Mouse (Mus musculus) monocyte, adult 5-6 weeks (primary cell): ENCODE results near the gene Yipf3. TPM values are rescaled to one million over a fixed set of nuclear protein-coding genes. Genes with fewer than 3 reads are reported as not detected.
A peak's percentile ranks its signal among the peaks of the same experiment; 100 is the strongest.

Experiments
- ATAC-seq: fragments of 153-309, 156-312 bp; replicated peaks from 2 replicates; pipeline ENCODE4 v1.8.0; 2017; ENCODE audit warnings: mild to moderate bottlenecking; ENCODE audit not compliant: low TSS enrichment, insufficient number of reproducible peaks, severe bottlenecking, poor library complexity, low FRiP score
- total RNA-seq: library from RNA; stranded (forward); fragments of 200-1000, 200-491, 200-594 nt; gene quantifications from 3 replicates; pipeline ENCODE4 v1.2.3, GENCODE M21; 2017

Gene Yipf3
- total RNA-seq, 1 experiment from 2014 or later, result 85.4 TPM

DNA sequence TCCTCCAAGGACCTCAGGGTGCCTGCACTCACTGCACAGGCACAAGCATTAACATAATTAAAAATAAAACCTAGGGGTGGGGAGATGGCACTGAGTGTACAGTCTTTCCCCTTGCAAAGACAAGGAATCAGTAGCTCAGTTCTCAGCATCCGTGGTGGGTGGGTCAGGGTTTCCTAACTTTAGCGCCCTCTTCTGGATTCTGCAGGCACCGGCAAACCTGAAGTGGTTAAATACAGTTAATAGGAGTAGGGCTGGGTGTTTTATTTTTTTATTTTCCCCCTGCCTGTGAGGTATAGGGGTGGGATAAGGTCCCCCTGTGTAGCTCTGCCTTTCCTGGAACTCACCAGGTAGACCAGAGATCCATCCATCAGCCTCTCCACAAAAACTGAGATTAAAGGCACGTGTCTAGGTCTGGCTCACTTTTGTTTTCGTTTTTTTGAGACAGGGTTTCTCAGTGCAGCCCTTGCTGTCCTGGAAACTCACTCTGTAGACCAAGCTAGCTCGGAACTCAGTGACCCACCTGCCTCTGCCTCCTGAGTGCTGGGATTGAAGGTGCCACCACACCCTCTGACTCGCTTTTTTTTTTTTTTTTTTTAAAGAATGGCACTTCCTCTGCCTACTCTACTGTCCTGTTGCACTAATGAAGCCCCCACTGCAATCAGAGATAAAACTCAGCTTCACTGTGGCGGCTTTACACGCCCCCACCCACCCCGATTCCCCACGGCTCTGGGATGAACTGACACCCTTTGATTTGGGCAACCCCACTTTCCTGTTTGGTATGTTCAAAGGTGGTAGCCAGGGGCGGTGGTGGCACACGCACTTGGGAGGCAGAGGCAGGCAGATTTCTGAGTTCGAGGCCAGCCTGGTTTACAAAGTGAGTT, 4.9 kb downstream of the Yipf3 start:
- no peak for ATAC-seq

DNA sequence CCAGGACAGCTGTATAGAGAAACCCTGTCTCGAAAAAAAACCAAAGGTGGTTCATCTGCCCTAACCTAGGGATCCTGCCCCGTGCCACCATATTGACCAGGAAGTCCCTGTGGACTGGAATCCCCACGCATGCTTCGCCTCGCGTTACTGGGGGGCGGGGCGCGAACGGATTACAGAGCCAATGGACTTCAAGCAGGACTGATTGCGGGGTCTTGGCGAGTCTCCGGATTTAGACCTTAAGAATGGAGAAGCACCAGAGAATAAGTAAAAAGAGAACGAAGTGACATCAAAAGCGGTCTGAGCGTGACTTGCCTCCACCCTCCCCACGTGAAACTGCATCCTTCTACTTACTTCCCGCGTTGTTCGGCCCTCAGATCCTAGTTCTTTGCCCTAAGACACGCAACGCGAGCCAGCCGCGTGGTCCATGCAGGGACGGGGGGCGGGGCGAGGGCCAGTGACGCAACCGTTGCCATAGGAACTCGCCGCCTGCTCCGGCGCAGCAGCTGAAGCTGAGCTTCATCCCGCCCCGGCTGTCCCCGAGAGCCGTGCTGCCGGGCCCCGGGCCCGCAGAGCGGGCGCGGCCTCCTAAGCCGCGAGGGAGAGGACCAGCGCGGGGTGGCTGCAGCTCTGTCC, 5.7 kb downstream of the Yipf3 start, which contains the start of gene Lrrc73:
TSS of gene Lrrc73 (plus strand) at position 80 of the 633 bp plus-strand sequence.
- peak; percentile 56 for ATAC-seq

DNA sequence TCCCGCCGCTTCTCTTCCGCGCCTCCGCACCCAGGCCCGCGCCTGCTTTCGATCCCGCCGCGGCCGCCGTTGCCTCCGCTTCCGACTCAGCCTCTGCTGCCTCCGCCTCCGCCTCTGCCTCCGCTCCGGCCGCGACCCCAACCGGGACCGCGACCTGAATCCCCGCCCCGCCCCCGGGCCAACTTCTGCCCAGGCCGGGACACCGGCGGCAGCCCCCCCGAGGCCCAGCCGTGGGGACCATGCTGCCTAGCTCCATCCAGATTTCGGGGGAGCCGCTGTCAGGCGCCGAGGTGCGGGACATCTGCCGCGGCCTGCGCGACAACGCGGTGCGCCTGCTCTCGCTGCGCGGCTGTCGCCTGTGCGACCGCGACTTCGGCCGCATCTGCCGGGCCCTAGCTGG, 6.2 kb downstream of the Yipf3 start:
- ATAC-seq, result no peak

DNA sequence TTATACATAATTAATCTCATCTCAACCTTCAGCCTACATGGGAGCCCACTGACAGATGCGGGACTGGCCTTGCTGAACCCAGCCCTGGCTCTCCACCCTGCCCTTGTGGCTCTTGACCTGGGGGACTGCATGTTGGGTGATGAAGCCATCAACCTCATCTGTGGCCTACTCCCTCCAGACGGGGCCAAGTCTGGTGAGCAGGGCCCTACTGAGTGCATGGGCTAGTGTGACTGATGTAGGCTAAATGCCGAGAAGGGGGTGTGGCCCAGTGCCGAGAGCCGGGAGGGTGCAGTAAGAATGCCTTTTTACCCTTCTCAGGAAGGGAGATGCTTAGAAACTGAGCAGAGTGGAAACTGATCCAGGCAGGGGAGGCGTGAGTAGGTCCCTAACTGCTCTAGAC, 7.3 kb downstream of the Yipf3 start:
- no peak for ATAC-seq

DNA sequence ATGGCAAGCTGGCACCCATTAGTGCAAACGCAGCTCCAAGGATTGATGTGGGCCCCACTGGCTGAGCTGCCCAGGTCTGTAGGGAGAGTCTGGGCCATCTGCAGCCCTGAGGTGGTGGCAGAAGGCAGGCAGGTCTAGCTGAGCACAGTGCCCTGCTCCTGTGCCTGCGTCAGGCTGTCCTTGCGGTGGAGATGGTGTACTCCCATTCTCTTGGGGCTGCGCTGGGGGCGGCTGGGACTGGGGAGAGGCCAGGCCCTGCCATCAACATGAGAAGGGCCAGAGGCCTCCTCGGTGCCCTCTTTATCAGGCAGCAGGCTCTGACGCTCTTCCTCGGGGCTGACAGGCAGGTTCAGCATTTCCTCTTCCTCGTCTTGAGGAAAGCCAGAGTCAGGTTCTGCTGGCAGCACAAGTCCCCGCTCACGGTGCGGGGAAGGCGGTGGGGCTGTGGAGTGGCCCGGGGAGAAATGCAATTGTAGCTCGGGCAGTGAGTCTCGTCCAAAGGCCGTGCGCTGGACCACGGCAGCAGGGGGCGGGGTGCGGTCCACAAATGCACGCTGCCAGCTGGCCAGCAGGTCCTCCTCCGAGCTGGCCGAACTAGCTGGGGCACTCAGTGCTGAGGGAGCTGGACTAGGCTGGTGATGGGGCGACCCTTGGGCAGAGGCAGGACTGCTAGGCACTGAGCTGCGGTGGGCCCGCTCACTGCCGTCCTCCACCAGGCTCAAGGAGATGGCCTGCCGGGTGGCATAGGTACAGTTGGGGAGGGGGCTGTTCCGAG, 10.6 kb downstream of the Yipf3 start:
- ATAC-seq, result no peak

DNA sequence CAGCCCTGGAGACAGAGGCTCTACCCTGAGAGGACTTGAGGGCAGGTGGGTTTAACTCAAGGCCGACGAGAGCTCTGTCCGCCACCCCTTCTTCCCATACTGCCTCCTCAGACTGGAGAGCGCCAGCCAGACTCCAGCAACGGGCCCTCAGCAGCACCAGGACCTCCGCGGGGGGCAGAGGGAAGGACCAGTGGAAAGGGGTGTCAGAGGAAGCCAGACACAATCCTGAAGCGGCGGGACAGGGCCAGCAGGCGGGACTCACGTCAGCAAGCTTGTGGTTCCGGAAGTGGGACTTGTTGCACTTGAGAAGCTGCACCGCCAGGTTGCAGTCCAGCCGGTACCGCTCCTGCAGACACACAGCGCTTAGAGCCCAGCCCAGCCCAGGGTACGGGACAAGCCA, 11.8 kb downstream of the Yipf3 start:
- ATAC-seq, result no peak

DNA sequence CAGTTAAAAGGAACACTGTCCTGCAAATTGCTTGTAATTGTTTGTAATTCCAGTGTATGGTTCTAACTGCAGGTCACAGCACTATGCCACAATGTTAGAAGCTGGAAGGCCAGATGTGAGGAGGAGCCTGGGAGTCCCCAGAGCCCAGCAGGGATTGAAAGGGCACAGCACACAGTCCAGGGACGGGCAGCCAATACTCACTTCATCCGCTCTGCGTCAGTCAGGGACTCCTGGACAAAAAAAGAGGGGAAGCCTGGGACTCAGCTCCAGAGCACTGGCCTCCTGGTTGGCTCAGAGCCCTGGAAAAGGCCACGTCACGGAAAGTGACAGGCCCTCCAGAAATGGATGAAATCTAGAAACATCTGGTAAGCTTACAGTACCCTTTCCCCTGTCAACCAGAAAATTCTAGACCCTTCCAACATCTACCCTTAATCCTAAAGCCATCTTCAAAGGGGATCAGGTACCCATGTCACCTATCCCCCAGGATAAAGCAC, 14.4 kb downstream of the Yipf3 start:
- no peak for ATAC-seq

DNA sequence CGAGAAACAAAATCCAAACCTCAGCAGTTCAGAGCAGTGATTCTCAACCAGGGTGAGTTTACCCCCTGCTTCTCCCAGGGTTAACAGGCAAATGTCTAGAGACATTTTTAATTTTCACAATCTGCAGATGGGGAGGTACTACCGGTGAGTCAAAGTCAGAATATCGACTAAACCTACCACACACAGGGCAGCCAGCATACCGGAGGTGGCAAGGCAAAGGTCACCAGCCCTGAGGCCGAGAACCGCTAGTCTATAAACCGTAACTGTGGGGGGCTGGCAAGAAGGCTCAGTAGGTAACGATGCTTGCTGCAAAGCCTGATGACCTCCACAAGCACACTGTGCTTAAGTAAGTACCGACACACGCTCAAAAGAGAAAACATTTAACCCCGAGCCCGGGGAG, 17.6 kb downstream of the Yipf3 start:
- no peak for ATAC-seq

DNA sequence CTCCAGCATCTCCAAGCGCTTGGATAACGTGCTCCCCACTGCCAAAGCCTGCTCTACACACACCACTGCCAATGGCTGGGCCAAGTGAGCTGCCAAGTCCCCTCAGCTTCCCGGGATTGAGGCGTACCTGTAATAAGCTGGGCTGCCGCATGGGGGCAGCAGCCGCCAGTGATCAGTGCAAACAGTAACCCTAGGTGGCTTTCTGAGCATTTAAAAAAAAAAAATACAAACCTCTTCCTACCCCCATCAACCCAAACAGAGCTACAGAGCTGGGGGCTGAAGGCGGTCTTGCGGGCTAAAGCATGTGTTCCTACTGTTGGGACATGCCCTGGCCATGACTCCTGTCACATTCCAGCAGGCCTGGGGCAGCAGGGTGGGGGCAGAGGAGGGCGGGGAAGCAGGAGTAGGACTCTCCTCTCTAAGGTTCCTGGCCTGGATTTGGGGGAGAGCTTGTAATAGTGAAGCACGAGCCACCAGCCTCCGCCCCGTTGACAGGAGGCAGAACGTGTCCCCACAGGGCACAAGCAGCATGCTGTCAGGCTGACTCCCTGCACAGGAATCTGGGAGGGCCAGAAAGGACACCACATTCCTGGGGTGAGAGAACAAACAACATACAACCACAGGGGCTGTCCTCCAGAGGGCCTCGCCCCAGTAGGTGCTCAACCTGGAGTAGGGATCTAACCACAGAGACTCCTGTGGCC, 18.2 kb downstream of the Yipf3 start:
- ATAC-seq, result peak; percentile 60

DNA sequence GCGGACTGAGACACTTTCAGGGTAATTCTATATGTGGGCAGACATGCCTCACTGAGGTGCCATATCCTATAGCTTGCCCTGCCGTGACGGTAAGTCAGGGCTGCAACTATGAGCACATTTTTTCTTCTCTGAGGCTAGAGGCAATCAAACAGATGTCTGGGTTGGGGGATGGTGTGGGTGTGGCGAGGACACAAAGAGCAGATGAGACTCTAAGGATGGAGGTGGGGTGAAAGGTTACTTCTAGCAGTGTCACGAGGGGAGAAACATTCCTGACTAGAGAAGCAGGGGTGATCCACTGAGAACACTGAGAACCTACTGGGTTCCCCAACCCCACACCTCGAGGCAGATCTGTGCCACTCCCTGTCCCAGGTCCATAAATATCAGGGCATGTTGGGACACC, 19.1 kb downstream of the Yipf3 start:
- no peak for ATAC-seq

DNA sequence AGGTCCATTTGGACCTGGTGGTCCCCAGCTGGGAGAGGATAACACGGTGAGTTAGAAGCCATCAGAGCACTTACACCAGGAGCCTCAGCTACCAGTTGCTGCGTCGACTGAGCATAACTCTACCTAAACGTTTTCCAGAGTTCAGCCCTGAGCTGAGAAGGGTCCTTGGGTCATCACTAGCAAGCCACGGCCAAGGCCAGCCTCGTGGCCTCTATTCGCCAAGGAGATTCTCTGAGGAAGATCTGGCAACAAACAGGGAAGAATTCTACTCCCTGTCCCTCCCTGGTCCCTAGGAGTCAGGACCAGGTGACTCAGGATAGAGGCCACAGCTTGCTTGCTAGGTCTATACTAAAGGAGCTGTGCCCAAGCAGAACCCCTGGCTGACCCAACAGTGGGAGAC, 19.6 kb downstream of the Yipf3 start:
- no peak for ATAC-seq

DNA sequence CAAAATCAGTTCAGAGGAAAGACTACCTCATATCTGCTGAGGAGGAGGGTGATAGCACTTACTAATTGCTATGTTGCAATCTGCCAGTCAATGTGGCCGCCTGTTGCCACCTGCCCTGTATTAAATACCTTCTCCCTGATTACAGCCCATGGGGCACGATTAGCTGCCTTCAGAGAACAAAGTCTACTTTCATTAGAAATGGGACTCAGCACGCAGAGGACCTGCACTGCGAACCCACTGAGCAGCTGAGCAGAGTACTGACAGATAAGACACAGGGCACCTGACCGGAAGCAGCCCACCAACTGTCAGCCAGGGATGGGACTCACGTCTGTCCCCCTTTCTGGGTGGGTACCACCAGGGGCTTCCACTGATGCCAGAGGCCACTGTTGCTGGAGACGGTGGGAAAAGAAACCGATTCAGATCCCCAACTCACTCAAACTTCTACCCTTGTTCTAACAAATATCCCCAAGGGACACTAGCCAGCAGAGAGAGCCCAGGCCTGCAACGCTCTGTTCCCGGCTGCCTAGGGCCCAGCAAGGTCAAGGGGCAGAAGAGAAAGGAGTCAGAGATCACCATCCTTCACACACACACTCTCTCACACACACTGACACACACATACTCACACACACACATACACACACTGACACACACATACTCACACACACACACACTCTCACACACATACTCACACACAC, 20.3 kb downstream of the Yipf3 start:
- ATAC-seq, result no peak

DNA sequence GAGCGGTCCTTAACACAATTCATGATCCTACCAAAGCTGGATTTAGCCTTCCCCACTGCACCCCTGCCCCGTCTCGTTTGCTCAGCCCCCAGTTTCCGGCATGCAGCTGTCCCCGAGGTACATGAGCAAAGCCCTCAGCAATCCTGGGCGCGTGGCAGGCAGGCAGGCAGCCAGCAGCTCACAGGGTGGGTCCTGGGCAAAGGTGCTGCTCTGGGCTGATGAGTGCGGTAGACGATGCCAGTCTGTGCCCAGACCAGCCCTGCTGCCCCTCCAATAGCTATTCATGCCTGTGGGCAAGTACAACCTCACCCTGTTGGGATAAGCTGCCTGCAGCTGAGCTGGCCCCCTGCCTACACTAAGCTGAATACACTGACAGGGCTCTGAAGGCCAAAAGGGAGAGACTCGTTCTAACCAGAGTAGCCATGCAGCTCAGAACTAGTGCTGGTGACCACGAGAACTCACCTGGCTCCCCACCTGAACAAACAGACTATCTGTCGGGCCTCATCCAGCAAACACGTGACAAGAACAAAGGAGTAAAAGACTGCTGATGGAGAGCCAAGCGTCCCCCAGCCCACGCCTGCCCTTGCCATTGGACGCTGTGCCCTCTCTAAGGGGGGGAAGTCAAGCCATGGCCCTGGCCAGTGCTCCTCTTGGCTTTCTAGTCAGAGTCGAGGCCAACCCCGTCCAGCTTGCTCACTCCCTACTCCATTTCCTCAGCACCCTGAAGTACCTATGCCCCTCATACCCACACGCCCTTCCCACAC, 22.1 kb downstream of the Yipf3 start:
- ATAC-seq, result no peak

DNA sequence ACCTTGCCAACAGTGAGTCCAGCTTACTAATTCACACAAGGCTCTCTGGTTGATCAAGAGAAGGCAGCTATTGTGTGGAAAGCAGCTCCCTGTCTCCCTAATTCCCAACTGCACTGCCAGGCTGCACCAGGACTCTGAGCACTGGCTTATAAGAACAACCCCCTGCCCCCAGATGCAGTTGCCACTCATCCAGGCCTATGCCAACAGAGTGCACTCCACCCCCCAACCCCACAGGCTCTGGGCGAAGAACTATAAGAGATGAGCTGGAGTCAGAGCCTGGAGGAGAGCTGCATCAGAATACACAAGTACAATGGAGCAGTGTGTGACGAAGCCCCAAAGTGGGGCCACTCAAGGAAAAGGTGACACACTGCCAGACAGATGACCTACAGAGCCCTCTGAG, 24.2 kb downstream of the Yipf3 start:
- no peak for ATAC-seq

DNA sequence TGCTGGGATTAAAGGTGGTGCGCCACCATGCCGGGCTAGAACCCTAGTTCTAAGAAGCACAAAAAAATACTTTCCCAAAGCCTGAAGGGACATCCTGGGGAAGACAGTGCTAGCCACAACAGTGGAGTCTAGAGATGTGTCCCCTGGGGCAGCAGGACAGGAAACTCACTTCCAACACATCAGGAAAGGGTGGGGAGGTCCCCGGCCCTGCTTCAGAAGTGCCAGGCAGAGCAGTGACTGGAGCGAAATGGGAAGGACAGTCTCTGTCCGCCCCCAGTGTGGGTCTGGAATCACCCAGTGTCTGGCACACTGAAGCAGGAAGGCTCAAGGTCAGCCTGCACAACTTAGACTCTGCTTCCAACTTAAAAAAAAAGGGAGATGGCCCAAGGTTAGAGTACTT, 24.8 kb downstream of the Yipf3 start:
- ATAC-seq, result no peak

DNA sequence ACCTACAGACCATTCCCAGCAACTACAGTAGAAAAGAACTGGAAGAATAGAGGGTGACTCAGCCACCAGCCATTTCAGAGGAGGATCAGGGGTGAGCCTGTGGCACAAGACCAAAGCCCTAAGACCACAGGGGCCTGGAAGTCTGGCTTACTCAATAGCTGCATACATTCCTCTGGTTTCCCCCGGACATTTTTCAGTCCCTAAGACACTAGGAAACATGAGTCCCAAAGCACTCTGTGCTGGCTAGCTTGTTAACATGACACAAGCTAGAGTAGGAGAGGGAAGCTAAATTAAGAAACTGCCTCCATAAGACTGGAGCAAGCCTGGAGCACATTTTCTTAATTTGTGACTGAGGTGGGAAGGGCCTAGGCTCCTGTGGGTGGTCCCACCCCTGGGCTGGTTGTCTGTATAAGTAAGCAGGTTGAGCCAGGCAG, 25.9 kb downstream of the Yipf3 start:
- no peak for ATAC-seq

DNA sequence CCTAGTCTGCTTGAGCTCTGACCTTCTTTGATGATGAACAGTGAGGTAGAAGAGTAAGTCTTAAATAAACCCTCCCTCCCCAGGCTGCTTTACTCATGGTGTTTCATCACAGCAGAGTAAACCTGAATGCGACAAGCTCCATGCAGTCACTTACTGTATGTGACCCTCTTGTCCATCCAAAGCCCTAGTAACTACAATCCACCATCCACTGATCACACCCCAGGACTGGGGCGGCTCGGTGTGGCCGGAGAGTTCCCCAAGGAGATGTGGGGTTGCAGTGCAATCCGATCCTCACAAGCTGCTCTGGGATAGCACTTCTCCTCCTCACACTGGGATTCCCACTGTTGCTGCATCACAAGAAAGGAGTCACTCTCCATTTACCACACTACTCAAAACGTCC, 26.6 kb downstream of the Yipf3 start:
- no peak for ATAC-seq

DNA sequence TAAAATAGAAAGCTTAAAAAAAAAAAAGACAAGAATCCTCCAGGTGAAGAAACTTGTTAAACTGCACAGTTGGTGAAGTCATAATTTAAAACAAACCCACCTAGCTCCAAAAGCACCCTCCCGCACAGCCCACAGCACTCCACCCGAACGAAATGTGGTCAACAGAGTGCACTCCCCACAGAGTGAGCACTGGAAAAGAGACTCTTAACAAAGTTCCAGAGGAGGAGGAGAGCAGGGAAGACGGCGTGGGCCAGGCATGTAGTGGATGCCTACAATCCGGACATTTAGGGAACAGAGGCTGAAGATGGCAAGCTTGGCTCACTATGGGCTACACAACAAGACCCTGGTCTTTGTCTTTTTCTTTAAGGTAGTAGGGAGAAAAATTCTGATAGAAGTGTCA, 27.2 kb downstream of the Yipf3 start:
- ATAC-seq, result no peak
